Comparison of ENCODE assay signal across 10 mouse cellular contexts in genomic region chr1:136895877-136896276, GRCm38 (mm10).
"Had no signal": no experiment of that assay in that cellular context is flagged by ENCODE, and none has a peak within 500 bp of the region (broad histone marks: within the 10 kb centered on the region; RNA-seq: fewer than 3 reads in every experiment).

No protein-coding gene starts in this region.

- H3K4me3 ChIP-seq: layer of hippocampus, adult 2 months; limb, embryonic 13.5 days; midbrain, embryonic 12.5 days; neural tube, embryonic 13.5 days had no signal

- H3K9me3 ChIP-seq: limb, embryonic 13.5 days; midbrain, embryonic 12.5 days; neural tube, embryonic 13.5 days had no signal

- ATAC-seq: midbrain, embryonic 16.5 days had no signal

- H3K4me1 ChIP-seq: limb, embryonic 13.5 days; midbrain, embryonic 12.5 days had no signal

- H3K9ac ChIP-seq: limb, embryonic 13.5 days; midbrain, embryonic 12.5 days; neural tube, embryonic 13.5 days had no signal

- H3K27me3 ChIP-seq: limb, embryonic 13.5 days; midbrain, embryonic 12.5 days; neural tube, embryonic 13.5 days had no signal

- H3K4me2 ChIP-seq: limb, embryonic 13.5 days; midbrain, embryonic 12.5 days; neural tube, embryonic 13.5 days had no signal

- DNase-seq: left cerebral cortex, postnatal 4 days; lung, adult 18-20 months; retina, postnatal 1 day; right cerebral cortex, postnatal 4 days; thymus, postnatal 36 days had no signal

- H3K36me3 ChIP-seq: limb, embryonic 13.5 days; midbrain, embryonic 12.5 days; neural tube, embryonic 13.5 days had no signal

- H3K27ac ChIP-seq: layer of hippocampus, adult 2 months; limb, embryonic 13.5 days; midbrain, embryonic 12.5 days; neural tube, embryonic 13.5 days had no signal
